Mouse (Mus musculus) olfactory bulb, adult 2 months (tissue): Measurements from ENCODE around the gene Bace2.

Experiments
- CTCF ChIP-seq: fragments of 200-500 bp; IDR thresholded peaks from 2 replicates; pipeline ENCODE4 v1.5.1; 2012; ENCODE audit warnings: low read depth, mild to moderate bottlenecking, low read length, moderate library complexity; ENCODE audit not compliant: insufficient read depth
- POLR2A ChIP-seq: fragments of 200-500 bp; IDR thresholded peaks from 2 replicates; pipeline ENCODE4 v1.6.1; 2012; ENCODE audit warnings: mild to moderate bottlenecking, low read depth, low read length, moderate library complexity; ENCODE audit not compliant: insufficient read depth

DNA sequence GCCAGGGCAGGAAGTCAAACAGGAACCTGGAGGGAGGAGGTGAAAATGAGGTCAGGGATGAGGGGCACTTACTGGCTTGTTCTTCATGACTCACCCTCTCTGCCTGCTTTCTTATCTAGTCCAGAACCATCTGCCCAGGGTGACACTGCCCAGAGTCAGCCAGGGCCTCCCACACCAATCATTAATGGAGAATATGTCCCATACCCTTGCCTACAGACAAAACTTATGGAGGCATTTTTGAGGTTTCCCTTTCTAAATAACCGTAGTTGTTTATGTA is 46.0 kb upstream of the Bace2 start:
- TF ChIP-seq POLR2A (no peak), CTCF (no peak)
